Mouse (Mus musculus) myocyte (in vitro differentiated cells): ENCODE measurements around the gene Wwox. TPM values are rescaled to one million over a fixed set of nuclear protein-coding genes. Genes with fewer than 3 reads are reported as not detected.

Experiments
- H3K27me3 ChIP-seq: one replicate; pipeline ENCODE4 v1.6.1; 2011; ENCODE audit not compliant: control insufficient read depth, insufficient read depth, insufficient read length
- H3K36me3 ChIP-seq: one replicate; pipeline ENCODE4 v1.6.1; 2011; ENCODE audit not compliant: control insufficient read depth, insufficient read depth
- H3K4me2 ChIP-seq: one replicate; pipeline ENCODE4 v1.6.1; 2011; ENCODE audit warnings: low read depth, control low read depth
- H3K4me3 ChIP-seq: one replicate; pipeline ENCODE4 v1.5.1; 2011; ENCODE audit warnings: mild to moderate bottlenecking, control low read depth, moderate library complexity
- H3K79me2 ChIP-seq: one replicate; pipeline ENCODE4 v1.6.1; 2011; ENCODE audit not compliant: control insufficient read depth, insufficient read depth
- H3ac ChIP-seq: one replicate; pipeline ENCODE4 v1.6.1; 2011; ENCODE audit not compliant: control insufficient read depth, insufficient read length
- CEBPB ChIP-seq: IDR thresholded peaks from 2 replicates; pipeline ENCODE4 v1.6.1; 2011; ENCODE audit warnings: mild to moderate bottlenecking, moderate library complexity; ENCODE audit not compliant: poor library complexity, insufficient read depth, severe bottlenecking
- E2F4 ChIP-seq: IDR thresholded peaks from one replicate; pipeline ENCODE4 v1.6.1; 2011; ENCODE audit warnings: mild to moderate bottlenecking, control low read depth, moderate library complexity; ENCODE audit not compliant: insufficient read depth
- MAX ChIP-seq: IDR thresholded peaks from one replicate; pipeline ENCODE4 v1.6.1; 2011; ENCODE audit warnings: low read depth, mild to moderate bottlenecking, control low read depth
- MYOD1 ChIP-seq, 3 experiments: IDR thresholded peaks; one replicate each; pipeline ENCODE4 v1.6.1; 2011; ENCODE audit warnings: control low read depth in 2 of 3, low read depth in 2 of 3, mild to moderate bottlenecking in 2 of 3, moderate library complexity in 1 of 3; ENCODE audit not compliant: insufficient read length in 2 of 3, control insufficient read depth in 1 of 3
- MYOG ChIP-seq, 3 experiments: IDR thresholded peaks; one replicate each; pipeline ENCODE4 v1.6.1; 2011; ENCODE audit warnings: control low read depth in 2 of 3, low read depth in 2 of 3, mild to moderate bottlenecking in 2 of 3; ENCODE audit not compliant: insufficient read length in 2 of 3, control insufficient read depth in 1 of 3, insufficient read depth in 1 of 3
- POLR2A ChIP-seq: IDR thresholded peaks from one replicate; pipeline ENCODE4 v1.6.1; 2011; ENCODE audit warnings: low read depth, mild to moderate bottlenecking, control low read depth, moderate library complexity; ENCODE audit not compliant: insufficient read length
- POLR2AphosphoS2 ChIP-seq: IDR thresholded peaks from one replicate; pipeline ENCODE4 v1.6.1; 2011; ENCODE audit warnings: low read depth, control low read depth; ENCODE audit not compliant: insufficient read length
- REST ChIP-seq: IDR thresholded peaks from one replicate; pipeline ENCODE4 v1.6.1; 2011; ENCODE audit warnings: mild to moderate bottlenecking, control low read depth, moderate library complexity; ENCODE audit not compliant: insufficient read depth, insufficient read length
- SRF ChIP-seq: IDR thresholded peaks from one replicate; pipeline ENCODE4 v1.6.1; 2011; ENCODE audit warnings: low read depth; ENCODE audit not compliant: control insufficient read depth, insufficient read length
- TCF12 ChIP-seq: IDR thresholded peaks from one replicate; pipeline ENCODE4 v1.6.1; 2011; ENCODE audit warnings: mild to moderate bottlenecking, control low read depth; ENCODE audit not compliant: poor library complexity, insufficient read depth, severe bottlenecking
- TCF3 ChIP-seq: IDR thresholded peaks from one replicate; pipeline ENCODE4 v1.6.1; 2011; ENCODE audit warnings: low read depth, control low read depth; ENCODE audit not compliant: insufficient read length
- USF1 ChIP-seq: IDR thresholded peaks from one replicate; pipeline ENCODE4 v1.6.1; 2011; ENCODE audit warnings: low read depth, mild to moderate bottlenecking, control low read depth, moderate library complexity
- polyA plus RNA-seq: library from polyadenylated mRNA; unstranded; fragments of >200 nt; fragmentation: generic; extraction: Trizol; gene quantifications from one replicate; pipeline ENCODE4 v1.2.1, GENCODE M21; 2012; ENCODE audit warnings: missing spikeins

Gene Wwox
- polyA plus RNA-seq, 1 experiment: 8.6 TPM

DNA sequence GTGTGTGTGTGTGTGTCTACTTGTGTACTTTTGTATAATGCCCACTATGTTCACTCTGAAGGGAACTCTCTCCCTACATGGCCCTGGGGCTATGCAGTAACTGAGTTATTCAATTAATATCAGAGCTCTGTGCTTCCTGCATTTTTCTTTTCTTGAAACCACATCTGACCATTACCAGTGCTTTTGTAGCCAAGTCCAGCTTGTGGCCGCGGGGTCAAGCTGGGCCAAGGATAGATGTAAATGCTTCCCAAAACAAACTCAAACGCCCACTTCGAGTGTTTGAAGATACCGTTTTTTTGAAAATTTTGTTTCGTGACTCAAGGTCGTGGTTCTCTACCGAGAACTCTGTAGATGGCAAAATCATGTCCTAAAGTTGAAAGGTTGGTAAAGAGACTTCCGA is 337.2 kb downstream of the Wwox start:
- Histone ChIP-seq H3K4me3 (no peak overlapping the region), H3K4me2 (peak overlapping the region; percentile 48), H3K27me3 (no peaks in the 10 kb centered on the region), H3ac (no peak overlapping the region), H3K36me3 (no peaks in the 10 kb centered on the region), H3K79me2 (no peaks in the 10 kb centered on the region)
- TF ChIP-seq USF1: no peak
- TF ChIP-seq SRF: no peak
- TF ChIP-seq MYOG (IDR thresholded peaks at IDR 0.05; ENCODE audit: control insufficient read depth in 1 of 3, insufficient read depth in 1 of 3, insufficient read length in 2 of 3, low read depth in 2 of 3): no peak
- TF ChIP-seq REST: no peak
- no peak for TF ChIP-seq CEBPB
- no peak for TF ChIP-seq MYOD1 (IDR thresholded peaks at IDR 0.05; ENCODE audit: control insufficient read depth in 1 of 3, insufficient read length in 2 of 3, low read depth in 2 of 3)
- no peak for TF ChIP-seq MAX
- TF ChIP-seq POLR2AphosphoS2: no peak
- TF ChIP-seq TCF3: no peak
- TF ChIP-seq TCF12: no peak

DNA sequence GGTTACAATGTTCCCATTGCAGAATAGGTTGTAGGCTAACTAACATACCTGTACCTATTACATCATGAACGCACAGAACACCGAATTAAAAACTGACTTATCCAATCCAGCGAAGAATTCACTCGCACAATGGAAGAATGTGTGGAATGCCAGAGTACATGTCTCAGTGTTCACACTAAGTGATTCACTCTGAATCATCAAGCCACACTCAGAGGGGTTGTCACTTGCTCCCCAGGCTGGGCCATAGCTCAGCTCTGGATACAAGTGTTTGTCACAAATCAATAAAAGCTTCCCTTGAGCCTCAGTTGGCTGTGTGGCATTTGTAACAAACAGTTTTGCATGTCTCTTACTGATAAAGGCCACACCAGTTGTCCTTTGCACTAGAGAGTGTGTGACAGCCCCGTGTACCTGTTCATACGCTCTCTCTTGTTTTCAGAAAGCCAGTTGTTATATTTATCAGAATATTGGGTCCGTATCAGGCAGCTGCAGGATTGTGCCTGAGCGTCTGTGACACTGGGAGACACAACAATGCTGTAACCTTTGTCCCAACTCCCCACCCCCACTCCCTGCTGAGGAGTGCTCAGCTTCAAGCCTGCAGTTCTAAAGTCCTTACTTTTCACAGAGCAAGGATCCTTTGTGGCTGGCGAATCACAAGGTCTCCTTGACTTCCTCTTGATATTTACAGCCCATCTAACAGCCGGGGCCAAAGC is 338.0 kb downstream of the Wwox start:
- Histone ChIP-seq H3K4me3 (no peak overlapping the region), H3K27me3 (no peaks in the 10 kb centered on the region), H3K4me2 (peak overlapping the region; percentile 48), H3ac (no peak overlapping the region), H3K36me3 (no peaks in the 10 kb centered on the region), H3K79me2 (no peaks in the 10 kb centered on the region)
- TF ChIP-seq CEBPB: no peak
- TF ChIP-seq TCF12: no peak
- no peak for TF ChIP-seq E2F4
- no peak for TF ChIP-seq MYOG (IDR thresholded peaks at IDR 0.05; ENCODE audit: control insufficient read depth in 1 of 3, insufficient read depth in 1 of 3, insufficient read length in 2 of 3, low read depth in 2 of 3)
- no peak for TF ChIP-seq TCF3
- TF ChIP-seq MYOD1 (IDR thresholded peaks at IDR 0.05; ENCODE audit: control insufficient read depth in 1 of 3, insufficient read length in 2 of 3, low read depth in 2 of 3): peak in 1 of 3 experiments; percentile 17
- no peak for TF ChIP-seq MAX

DNA sequence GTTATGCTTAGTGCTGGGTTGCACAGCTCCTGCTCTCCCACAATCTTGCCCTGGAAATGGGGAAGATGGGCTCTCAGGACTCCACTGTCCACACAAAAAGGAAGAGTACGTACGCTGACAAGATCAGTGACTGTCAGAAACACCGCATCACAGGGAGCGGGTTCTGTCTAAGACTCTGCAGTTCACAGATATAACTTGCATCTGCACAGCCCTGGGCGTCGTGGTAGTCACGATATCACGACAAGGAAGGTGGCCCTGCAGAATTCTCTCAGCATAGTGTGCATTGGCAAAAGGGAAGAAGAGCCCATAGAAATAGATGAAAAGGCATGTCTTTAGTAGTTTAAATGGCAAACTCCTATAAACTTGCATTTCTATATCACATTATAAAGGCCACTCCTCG is 339.5 kb downstream of the Wwox start:
- Histone ChIP-seq H3K27me3 (no peaks in the 10 kb centered on the region), H3K4me2 (no peak overlapping the region), H3K79me2 (no peaks in the 10 kb centered on the region), H3K4me3 (no peak overlapping the region), H3ac (no peak overlapping the region), H3K36me3 (no peaks in the 10 kb centered on the region)
- TF ChIP-seq USF1: no peak

DNA sequence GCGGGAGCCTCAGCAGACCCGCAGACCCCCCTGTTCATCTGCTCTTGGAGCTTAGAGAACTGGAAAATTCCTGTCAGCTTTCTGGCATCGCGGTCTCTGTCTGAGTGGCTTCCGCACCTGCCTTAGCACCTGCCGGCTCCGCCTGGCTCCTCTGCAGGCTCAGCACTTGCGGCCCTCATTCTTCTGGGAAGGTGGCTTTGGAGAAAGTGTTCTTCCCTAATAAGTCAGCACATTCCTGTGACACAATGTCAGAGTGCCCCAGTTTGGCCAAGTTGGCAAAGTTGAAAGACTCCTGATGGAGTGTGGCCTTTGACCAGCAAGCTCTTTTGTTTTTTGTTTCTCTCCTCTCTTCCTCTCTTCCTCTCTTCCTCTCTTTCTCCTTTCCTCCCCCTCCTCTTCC is 343.9 kb downstream of the Wwox start:
- Histone ChIP-seq H3K36me3 (no peaks in the 10 kb centered on the region), H3K79me2 (no peaks in the 10 kb centered on the region), H3K27me3 (no peaks in the 10 kb centered on the region), H3ac (no peak overlapping the region), H3K4me2 (no peak overlapping the region), H3K4me3 (no peak overlapping the region)
- TF ChIP-seq MYOD1 (IDR thresholded peaks at IDR 0.05; ENCODE audit: control insufficient read depth in 1 of 3, insufficient read length in 2 of 3, low read depth in 2 of 3): peak in 1 of 3 experiments; percentile 48
- no peak for TF ChIP-seq TCF12
- no peak for TF ChIP-seq CEBPB
- TF ChIP-seq MYOG (IDR thresholded peaks at IDR 0.05; ENCODE audit: control insufficient read depth in 1 of 3, insufficient read depth in 1 of 3, insufficient read length in 2 of 3, low read depth in 2 of 3): peak in 2 of 3 experiments; percentile 31 to 60
- TF ChIP-seq USF1: no peak
- TF ChIP-seq MAX: no peak
- TF ChIP-seq POLR2A: no peak

DNA sequence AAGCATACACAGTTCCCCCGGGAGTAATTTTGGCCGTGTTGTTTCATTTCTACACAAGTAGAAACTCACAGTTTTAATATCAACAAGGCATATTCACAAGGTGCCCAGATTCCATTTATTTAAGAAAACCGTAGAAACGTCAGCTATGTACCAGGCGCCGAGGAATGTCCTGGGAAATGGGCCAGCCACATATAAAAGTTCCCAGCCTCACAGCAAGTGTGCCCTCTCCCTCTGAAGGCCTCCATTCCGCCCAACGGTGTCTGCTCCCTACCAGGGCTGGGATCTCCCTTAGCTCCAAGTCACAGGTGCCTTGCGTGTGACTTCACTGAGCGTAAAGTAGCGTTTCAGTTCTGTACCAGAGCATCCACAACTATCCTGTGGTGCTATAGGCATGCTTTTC is 346.4 kb downstream of the Wwox start:
- H3K4me2 ChIP-seq: no peak overlapping the region
- no peak overlapping the region for H3ac ChIP-seq
- no peak overlapping the region for H3K4me3 ChIP-seq
- TF ChIP-seq POLR2A (no peak), TCF12 (no peak), E2F4 (no peak), TCF3 (no peak), USF1 (no peak)
- H3K27me3 ChIP-seq: no peaks in the 10 kb centered on the region
- no peaks in the 10 kb centered on the region for H3K36me3 ChIP-seq
- no peaks in the 10 kb centered on the region for H3K79me2 ChIP-seq
